Mouse (Mus musculus) cerebellum, adult 2 months (tissue): ENCODE results near the gene Ano4.

Experiments
- CTCF ChIP-seq: fragments of 200-500 bp; IDR thresholded peaks from 2 replicates; pipeline ENCODE4 v1.5.1; 2011; ENCODE audit warnings: low read depth, mild to moderate bottlenecking, control low read depth, low read length, moderate library complexity, borderline replicate concordance; ENCODE audit not compliant: insufficient read depth
- POLR2A ChIP-seq: fragments of 200-500 bp; IDR thresholded peaks from 2 replicates; pipeline ENCODE4 v1.6.1; 2011; ENCODE audit warnings: low read length, control low read depth, borderline replicate concordance; ENCODE audit not compliant: insufficient read depth

DNA sequence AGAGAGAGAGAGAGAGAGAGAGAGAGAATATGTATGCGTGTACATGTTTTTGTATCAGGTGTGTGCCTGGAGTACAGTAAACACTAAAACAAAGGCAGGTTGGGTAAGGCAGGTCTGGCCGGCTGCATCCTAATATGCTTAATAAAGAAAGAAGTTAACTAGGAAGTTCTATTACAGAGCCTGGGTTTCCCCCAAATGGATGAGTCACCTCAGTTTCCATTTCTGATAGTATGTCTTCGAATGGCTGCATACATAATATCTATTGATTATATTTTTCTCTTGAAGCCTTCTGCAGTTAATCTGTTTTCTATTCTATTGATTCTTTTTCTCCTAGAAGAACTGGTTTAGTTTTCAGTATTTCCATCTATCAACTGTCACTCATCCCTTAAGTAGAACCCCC lies 41.9 kb upstream of the Ano4 start:
- TF ChIP-seq CTCF (no peak), POLR2A (no peak)
